Mouse (Mus musculus): ENCODE data around the gene Cks2.

Cks2 gene

DNA sequence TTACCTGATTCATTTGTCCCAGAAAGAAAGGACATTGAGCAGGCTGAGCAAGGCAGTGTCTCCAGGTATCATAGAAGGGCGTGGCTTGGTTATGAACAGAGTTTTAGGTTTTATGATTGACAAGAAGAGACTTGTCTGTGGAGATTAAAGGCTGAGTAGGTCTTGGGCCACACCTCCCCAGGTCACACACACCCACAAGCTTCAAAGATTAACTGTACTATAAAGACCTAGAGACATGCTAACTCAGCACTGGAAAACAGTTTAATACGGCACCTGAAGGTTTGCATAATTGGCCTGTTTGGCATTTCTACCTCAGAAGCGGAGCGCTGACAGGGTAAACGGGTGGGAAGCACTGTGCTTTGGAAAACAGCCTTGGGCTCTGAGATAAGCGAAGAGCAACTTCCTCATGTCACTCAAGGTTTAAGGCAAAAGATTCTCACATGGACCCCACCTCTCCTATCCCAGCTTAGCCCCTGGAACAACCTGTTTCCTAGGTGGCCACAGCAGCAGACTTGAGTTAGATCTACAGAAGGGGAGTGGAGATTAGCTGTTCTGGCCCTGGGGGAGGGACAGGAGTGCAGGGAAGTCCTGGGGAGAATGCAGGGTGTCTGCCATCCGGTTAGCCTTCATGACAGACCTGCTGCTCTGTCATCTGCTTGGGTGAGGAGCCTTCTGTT lies 40.4 kb downstream of the Cks2 start:
- no peak for DNase-seq

DNA sequence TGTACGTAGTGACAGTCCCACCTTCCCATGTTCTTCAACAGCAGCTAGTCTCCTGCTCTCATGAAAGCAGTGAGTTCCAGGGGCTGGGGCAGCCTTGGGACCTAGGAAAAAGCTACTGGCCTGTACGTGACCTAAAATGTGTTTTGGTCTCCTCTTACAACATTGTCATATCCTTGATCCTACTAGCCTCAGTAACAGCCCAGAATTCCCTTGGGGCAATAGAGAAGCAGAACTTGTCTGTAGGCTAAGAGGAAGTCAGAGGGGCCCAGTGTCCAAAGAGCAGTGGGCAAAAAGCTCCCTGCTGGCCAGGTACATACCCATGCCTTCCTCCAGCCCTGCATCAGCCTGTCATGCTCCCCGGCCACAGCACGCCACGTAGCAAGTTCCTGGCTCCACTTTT lies 41.9 kb downstream of the Cks2 start:
- no peak for DNase-seq

DNA sequence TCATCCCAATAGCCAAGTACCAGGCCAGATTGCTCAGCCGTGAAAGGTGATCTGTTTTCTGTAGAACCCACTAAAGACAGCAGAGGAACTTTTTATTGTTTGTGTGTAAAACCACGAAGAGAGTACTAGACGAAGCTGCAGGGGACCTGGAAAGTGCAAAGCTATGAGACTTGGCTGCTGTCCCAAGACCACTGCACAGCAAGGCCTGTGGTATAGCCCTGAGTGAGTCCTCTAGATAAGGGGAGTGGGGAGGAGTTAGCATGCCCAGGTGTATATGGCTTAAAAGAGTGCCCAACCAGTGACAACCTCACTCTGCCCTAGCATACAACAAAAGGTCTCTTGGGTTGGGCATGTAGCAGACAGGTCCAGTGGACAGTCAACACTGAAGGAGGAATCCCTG lies 43.7 kb downstream of the Cks2 start:
- DNase-seq, result no peak

DNA sequence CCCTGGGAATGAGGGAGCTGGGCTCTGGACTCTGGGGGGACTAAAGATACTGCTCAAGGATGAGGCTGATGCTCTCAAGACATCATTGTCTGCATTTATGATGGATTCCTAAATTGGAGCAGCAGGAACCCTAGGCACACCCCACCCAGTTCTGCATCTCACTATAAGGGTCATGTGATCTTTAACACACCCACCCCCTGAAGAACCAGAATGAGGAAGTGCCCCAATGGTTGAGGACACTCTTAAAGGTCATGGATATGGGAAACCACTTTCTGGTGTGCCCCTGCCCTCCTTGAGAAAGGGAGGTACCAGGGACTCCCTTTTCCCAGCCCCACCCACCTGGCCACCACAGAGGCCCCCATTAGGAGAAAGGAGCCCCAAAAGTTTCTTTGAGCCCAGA lies 51.4 kb downstream of the Cks2 start:
- DNase-seq, result no peak

DNA sequence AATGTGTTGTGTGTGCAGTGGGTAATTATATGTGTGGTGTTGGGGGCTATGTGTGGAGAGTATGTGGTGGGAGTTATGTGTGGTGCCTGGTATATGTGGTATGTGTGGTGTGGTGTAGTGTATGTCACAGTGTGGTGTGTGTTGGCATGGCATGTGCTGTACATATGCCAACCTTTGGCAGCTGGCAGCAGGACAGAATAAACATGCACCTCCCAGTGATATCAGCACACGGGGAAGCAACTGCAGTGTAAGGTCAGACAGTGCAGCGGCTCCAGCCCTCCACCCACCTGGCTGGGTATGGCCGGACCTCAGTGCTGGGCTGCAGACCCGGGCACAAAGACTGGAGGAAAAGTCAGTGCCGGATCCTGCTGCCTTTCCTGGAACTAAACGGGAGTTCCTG lies 52.4 kb downstream of the Cks2 start:
- no peak for DNase-seq

DNA sequence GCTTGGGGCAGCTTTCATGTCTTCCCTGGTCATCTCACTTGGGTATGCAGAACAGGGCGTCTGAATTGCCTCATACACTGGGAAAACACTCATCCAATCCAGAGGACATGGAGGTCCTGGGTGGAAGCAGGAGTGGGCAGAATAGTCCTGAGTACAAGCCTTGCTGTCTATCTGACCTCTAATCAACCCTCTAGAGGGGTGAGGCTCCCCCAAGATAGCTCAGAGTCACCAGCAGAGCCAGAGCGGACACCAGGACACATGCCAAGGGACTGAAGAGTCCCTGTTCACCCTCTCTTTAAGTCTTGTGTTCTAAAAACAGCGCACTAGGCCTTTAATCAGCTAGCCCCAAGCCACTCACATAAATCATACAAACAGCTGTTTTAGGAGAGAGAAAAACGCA lies 52.9 kb downstream of the Cks2 start:
- DNase-seq, result no peak

- no peak for DNase-seq
These were observed 53.3 kb downstream of the Cks2 start for GRCm38 (mm10) chr13:51698318-51698717.
